Mouse (Mus musculus): Measurements from ENCODE around the gene Tenm4. TPM values are rescaled to one million over a fixed set of nuclear protein-coding genes. Genes with fewer than 3 reads are reported as not detected.

The Tenm4 gene
- polyA plus RNA-seq, 1 experiment: 12.2 TPM

DNA sequence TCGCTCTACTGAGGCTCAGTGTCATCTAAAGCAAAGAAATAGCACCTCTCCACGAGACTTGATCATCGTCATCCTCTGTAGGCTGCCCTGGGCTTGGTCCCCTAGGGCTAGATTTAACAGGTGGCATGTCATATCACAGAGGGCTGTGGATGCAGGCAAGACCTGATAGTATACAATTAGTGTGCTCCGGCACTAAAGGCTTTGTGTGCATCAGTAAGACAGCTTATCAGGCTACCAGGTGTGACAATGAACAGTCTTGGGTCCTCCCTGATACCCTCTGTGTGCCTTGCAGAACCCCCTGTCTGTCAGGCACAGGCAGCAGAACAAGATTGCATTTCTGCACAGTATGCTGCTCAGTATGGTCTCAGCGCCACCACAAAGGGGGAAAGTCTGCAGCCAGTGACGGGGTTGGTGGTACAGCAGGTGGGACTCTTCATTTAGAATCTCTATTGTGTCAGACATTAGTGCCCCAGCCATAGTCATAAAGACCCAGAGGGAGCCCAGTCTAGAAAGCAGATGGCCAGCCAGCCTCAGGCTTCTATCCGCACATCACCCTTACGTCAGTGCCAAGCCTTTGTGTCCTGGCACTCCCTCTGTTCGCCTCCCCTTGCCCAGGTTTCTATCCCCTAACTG is 309.4 kb downstream of the Tenm4 start:
- Histone ChIP-seq H3K4me3 (replicated peaks; ENCODE audit: insufficient read depth, low read depth, low read length) (no peak overlapping the region), H3K27ac (ENCODE audit: insufficient read depth, low read length) (no peak overlapping the region), H3K27me3 (ENCODE audit: control insufficient read depth, insufficient read depth, low read length) (no peaks in the 10 kb centered on the region; the same call in 1 of the 2 replicates), H3K4me1 (ENCODE audit: control insufficient read depth, insufficient read depth, low read length) (no peaks in the 10 kb centered on the region)
- TF ChIP-seq POLR2A (IDR thresholded peaks at IDR 0.05; ENCODE audit: borderline replicate concordance, insufficient read depth, low read length): no peak
- TF ChIP-seq CTCF (IDR thresholded peaks at IDR 0.05; ENCODE audit: borderline replicate concordance, insufficient read depth, low read depth, low read length): no peak
- DNase-seq: no peak
- 41% methylated on average over 9 of the region's 9 CpGs for WGBS

DNA sequence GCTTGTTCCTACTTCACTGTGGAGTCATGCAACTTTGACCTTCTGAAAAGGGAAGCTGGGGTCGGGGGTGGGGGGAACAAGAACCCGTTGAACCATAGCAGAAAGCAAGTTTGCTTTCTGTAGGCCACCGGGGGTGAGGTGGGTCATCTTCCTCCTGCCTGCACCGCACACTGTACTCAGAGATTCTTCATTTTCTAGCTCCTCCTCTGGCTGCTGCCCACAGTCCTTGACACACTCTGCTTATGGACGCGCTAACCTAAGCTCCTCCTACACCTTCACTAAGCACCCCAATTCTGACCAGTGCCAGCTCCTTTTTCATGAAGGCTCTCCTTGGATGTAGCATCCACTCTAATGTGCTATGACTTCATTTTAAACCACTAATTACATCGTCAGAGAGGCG is 311.9 kb downstream of the Tenm4 start:
- DNase-seq: no peak
- TF ChIP-seq POLR2A (IDR thresholded peaks at IDR 0.05; ENCODE audit: borderline replicate concordance, insufficient read depth, low read length) (no peak), CTCF (IDR thresholded peaks at IDR 0.05; ENCODE audit: borderline replicate concordance, insufficient read depth, low read depth, low read length) (no peak)
- Histone ChIP-seq H3K27me3 (ENCODE audit: control insufficient read depth, insufficient read depth, low read length) (no peaks in the 10 kb centered on the region; the same call in 1 of the 2 replicates), H3K4me1 (ENCODE audit: control insufficient read depth, insufficient read depth, low read length) (no peaks in the 10 kb centered on the region), H3K27ac (ENCODE audit: insufficient read depth, low read length) (no peak overlapping the region), H3K4me3 (replicated peaks; ENCODE audit: insufficient read depth, low read depth, low read length) (no peak overlapping the region)
- 78% methylated on average over 8 of the region's 8 CpGs for WGBS

- Histone ChIP-seq H3K4me1 (ENCODE audit: control insufficient read depth, insufficient read depth, low read length) (no peaks in the 10 kb centered on the region), H3K4me3 (replicated peaks; ENCODE audit: insufficient read depth, low read depth, low read length) (no peak overlapping the region), H3K27ac (ENCODE audit: insufficient read depth, low read length) (no peak overlapping the region), H3K27me3 (ENCODE audit: control insufficient read depth, insufficient read depth, low read length) (no peaks in the 10 kb centered on the region; the same call in 1 of the 2 replicates)
- TF ChIP-seq CTCF (IDR thresholded peaks at IDR 0.05; ENCODE audit: borderline replicate concordance, insufficient read depth, low read depth, low read length) (no peak), POLR2A (IDR thresholded peaks at IDR 0.05; ENCODE audit: borderline replicate concordance, insufficient read depth, low read length) (no peak)
- DNase-seq: no peak
- 53% methylated on average over 1 of the region's 1 CpGs for WGBS
Measured at GRCm38 (mm10) chr7:96484006-96484581, 313.0 kb downstream of the Tenm4 start.

GRCm38 (mm10) chr7:96489348-96490076 is 318.5 kb downstream of the Tenm4 start:
- WGBS: 94% methylated on average over 6 of the region's 6 CpGs
- DNase-seq: no peak
- no peak for TF ChIP-seq CTCF (IDR thresholded peaks at IDR 0.05; ENCODE audit: borderline replicate concordance, insufficient read depth, low read depth, low read length)
- no peak for TF ChIP-seq POLR2A (IDR thresholded peaks at IDR 0.05; ENCODE audit: borderline replicate concordance, insufficient read depth, low read length)

DNA sequence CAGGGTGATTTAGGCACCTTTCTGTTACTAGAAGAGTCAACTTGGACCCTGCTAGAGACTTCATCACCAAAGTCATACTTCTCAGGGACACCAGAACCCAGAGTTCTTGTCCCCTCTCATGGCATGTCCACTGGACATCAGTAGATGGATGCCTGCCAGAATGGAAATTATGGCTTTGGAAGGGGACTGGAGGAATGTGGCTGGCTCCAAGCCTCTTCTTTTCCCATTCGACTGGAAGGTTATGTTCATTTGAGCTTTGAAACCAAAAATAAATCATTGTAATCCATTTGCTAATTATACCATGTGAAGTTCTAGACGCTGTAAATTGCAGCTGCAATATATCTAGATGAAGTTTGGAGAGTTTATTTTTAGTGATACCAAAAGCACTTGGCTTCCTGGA is 320.9 kb downstream of the Tenm4 start:
- WGBS: 38% methylated on average over 2 of the region's 2 CpGs
- Histone ChIP-seq H3K4me1 (ENCODE audit: control insufficient read depth, insufficient read depth, low read length) (no peaks in the 10 kb centered on the region), H3K4me3 (replicated peaks; ENCODE audit: insufficient read depth, low read depth, low read length) (no peak overlapping the region), H3K27ac (ENCODE audit: insufficient read depth, low read length) (no peak overlapping the region), H3K27me3 (ENCODE audit: control insufficient read depth, insufficient read depth, low read length) (no peaks in the 10 kb centered on the region)
- TF ChIP-seq POLR2A (IDR thresholded peaks at IDR 0.05; ENCODE audit: borderline replicate concordance, insufficient read depth, low read length) (no peak), CTCF (IDR thresholded peaks at IDR 0.05; ENCODE audit: borderline replicate concordance, insufficient read depth, low read depth, low read length) (no peak)
- no peak for DNase-seq

More at GRCm38 (mm10) chr7:96489348-96490076, 318.5 kb downstream of the Tenm4 start:
- H3K27ac ChIP-seq (ENCODE audit: insufficient read depth, low read length): no peak overlapping the region
- no peaks in the 10 kb centered on the region for H3K4me1 ChIP-seq (ENCODE audit: control insufficient read depth, insufficient read depth, low read length)
- H3K27me3 ChIP-seq (ENCODE audit: control insufficient read depth, insufficient read depth, low read length): no peaks in the 10 kb centered on the region
- no peak overlapping the region for H3K4me3 ChIP-seq (replicated peaks; ENCODE audit: insufficient read depth, low read depth, low read length)

DNA sequence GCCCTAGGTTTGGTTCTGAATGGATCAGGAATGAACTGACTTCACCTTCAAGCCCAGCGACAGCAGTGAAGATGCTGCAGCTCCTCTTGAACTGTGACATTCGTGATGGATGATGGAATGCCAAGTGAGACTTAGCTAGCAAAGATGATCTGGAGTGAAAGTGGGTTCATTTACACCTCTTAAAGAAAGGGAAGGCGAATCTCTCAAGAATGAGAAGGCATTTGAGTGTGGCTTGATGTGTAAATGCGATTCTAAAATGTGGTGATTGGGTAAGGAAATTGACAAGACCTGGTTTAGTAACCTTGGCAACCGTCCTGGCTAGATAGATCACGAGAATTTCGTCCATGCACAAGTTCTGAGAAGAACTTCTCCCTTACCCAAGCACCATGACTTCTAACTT is 321.6 kb downstream of the Tenm4 start:
- Histone ChIP-seq H3K4me3 (replicated peaks; ENCODE audit: insufficient read depth, low read depth, low read length) (no peak overlapping the region), H3K4me1 (ENCODE audit: control insufficient read depth, insufficient read depth, low read length) (no peaks in the 10 kb centered on the region), H3K27ac (ENCODE audit: insufficient read depth, low read length) (no peak overlapping the region), H3K27me3 (ENCODE audit: control insufficient read depth, insufficient read depth, low read length) (no peaks in the 10 kb centered on the region)
- DNase-seq: no peak
- 91% methylated on average over 7 of the region's 7 CpGs for WGBS
- TF ChIP-seq CTCF (IDR thresholded peaks at IDR 0.05; ENCODE audit: borderline replicate concordance, insufficient read depth, low read depth, low read length) (no peak), POLR2A (IDR thresholded peaks at IDR 0.05; ENCODE audit: borderline replicate concordance, insufficient read depth, low read length) (no peak)

- 85% methylated on average over 16 of the region's 16 CpGs for WGBS
- DNase-seq: no peak
- TF ChIP-seq CTCF (IDR thresholded peaks at IDR 0.05; ENCODE audit: borderline replicate concordance, insufficient read depth, low read depth, low read length) (no peak), POLR2A (IDR thresholded peaks at IDR 0.05; ENCODE audit: borderline replicate concordance, insufficient read depth, low read length) (no peak)
Measured at GRCm38 (mm10) chr7:96494057-96494456, 323.0 kb downstream of the Tenm4 start.

More at GRCm38 (mm10) chr7:96494057-96494456, 323.0 kb downstream of the Tenm4 start:
- Histone ChIP-seq H3K4me1 (ENCODE audit: control insufficient read depth, insufficient read depth, low read length) (no peaks in the 10 kb centered on the region), H3K4me3 (replicated peaks; ENCODE audit: insufficient read depth, low read depth, low read length) (no peak overlapping the region), H3K27ac (ENCODE audit: insufficient read depth, low read length) (no peak overlapping the region), H3K27me3 (ENCODE audit: control insufficient read depth, insufficient read depth, low read length) (no peaks in the 10 kb centered on the region)
